Mouse (Mus musculus) C2C12 (cell line): ENCODE measurements at regions not wholly inside any gene's neighbourhood (a gene's known extent, or its start where the extent isn't known, plus 50 kb on each side); places are given as distances from the start of the nearest gene placed in this dataset.

Experiments used
- H3K27me3 ChIP-seq: one replicate; pipeline ENCODE4 v1.6.1; 2011; ENCODE audit not compliant: control insufficient read depth, insufficient read depth, insufficient read length
- H3K36me3 ChIP-seq: one replicate; pipeline ENCODE4 v1.6.1; 2011; ENCODE audit not compliant: control insufficient read depth, insufficient read depth
- H3K4me3 ChIP-seq: one replicate; pipeline ENCODE4 v1.5.1; 2011; ENCODE audit warnings: mild to moderate bottlenecking, control low read depth; ENCODE audit not compliant: poor library complexity, insufficient read depth, severe bottlenecking
- H3K79me2 ChIP-seq: one replicate; pipeline ENCODE4 v1.6.1; 2011; ENCODE audit not compliant: control insufficient read depth, insufficient read depth
- H3K79me3 ChIP-seq: one replicate; pipeline ENCODE4 v1.6.1; 2011; ENCODE audit warnings: low read depth, control low read depth
- H3ac ChIP-seq: one replicate; pipeline ENCODE3; 2011; ENCODE audit warnings: low read depth; ENCODE audit not compliant: control insufficient read depth, insufficient read length
- CEBPB ChIP-seq: IDR thresholded peaks from one replicate; pipeline ENCODE4 v1.6.1; 2011; ENCODE audit warnings: low read depth, mild to moderate bottlenecking, control low read depth, moderate library complexity
- CTCF ChIP-seq: IDR thresholded peaks from one replicate; pipeline ENCODE4 v1.5.1; 2011; ENCODE audit not compliant: control insufficient read depth, insufficient read depth, insufficient read length
- FOSL1 ChIP-seq: IDR thresholded peaks from one replicate; pipeline ENCODE4 v1.8.0; 2011; ENCODE audit warnings: mild to moderate bottlenecking, low read length; ENCODE audit not compliant: poor library complexity, insufficient read depth, severe bottlenecking
- MAX ChIP-seq: IDR thresholded peaks from one replicate; pipeline ENCODE4 v1.6.1; 2011; ENCODE audit warnings: mild to moderate bottlenecking, control low read depth
- MYOD1 ChIP-seq: IDR thresholded peaks from one replicate; pipeline ENCODE4 v1.6.1; 2011; ENCODE audit warnings: low read depth; ENCODE audit not compliant: control insufficient read depth, insufficient read length
- MYOG ChIP-seq: IDR thresholded peaks from one replicate; pipeline ENCODE4 v1.6.1; 2011; ENCODE audit not compliant: control insufficient read depth, insufficient read length; ENCODE audit errors: extremely low read depth
- USF1 ChIP-seq: IDR thresholded peaks from one replicate; pipeline ENCODE4 v1.6.1; 2011; ENCODE audit warnings: low read depth, mild to moderate bottlenecking, control low read depth, moderate library complexity

DNA sequence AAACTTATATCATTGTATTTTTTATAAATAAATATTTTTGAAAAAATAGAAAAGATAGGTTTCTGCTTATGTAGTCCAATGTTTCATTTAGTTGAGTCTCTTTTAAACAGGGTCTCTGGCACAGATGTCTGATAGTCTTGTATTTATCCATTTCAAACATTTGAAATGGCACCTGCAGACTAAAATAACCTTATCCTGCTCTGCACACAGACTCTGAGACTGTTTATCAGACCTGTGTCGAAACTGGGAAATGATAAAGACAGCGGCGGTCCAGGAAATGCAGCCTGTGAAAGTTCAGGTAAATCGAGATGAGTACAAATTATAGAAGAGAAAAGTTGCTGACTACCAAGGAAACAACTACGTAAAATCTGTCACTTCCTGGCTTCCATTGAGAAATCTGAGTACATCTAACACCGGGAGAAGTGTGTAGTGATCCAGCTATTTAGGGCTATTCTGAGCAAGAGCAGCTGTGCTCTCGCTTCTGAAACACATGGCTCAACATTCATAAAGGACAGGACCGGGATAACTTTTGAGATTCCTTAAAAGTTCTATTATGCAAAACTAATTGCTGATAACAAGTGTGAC is 426.5 kb upstream of the Tbl1xr1 start:
- no peaks in the 10 kb centered on the region for H3K36me3 ChIP-seq
- no peaks in the 10 kb centered on the region for H3K79me2 ChIP-seq
- no peak overlapping the region for H3K4me3 ChIP-seq
- no peaks in the 10 kb centered on the region for H3K79me3 ChIP-seq
- no peaks in the 10 kb centered on the region for H3K27me3 ChIP-seq
- no peak overlapping the region for H3ac ChIP-seq
- no peak for TF ChIP-seq FOSL1
- TF ChIP-seq MYOD1: no peak

DNA sequence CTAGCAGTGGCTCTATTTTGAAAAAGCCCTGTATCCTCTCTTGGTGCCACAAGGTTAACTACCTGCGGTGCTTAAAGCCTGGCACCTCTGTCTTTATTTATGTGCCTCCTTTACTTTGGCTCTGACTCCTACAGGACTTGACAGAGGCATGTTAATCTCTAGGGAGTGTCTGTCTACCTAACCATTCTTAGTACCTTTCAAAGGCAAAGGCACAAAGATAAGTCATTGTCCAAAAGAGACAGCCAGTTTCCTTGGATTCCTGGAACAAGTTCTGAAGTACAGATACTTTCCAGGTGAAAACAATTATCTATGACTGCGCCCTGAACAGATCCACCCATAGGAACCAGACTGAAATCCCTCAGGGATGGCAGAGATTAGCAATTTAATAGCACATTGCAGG is 421.2 kb upstream of the Tbl1xr1 start:
- H3K79me2 ChIP-seq: no peaks in the 10 kb centered on the region
- no peak overlapping the region for H3K4me3 ChIP-seq
- TF ChIP-seq CEBPB (no peak), CTCF (no peak), MYOD1 (no peak), FOSL1 (no peak), MAX (no peak), MYOG (no peak), USF1 (no peak)
- no peaks in the 10 kb centered on the region for H3K36me3 ChIP-seq
- H3K27me3 ChIP-seq: no peaks in the 10 kb centered on the region
- H3K79me3 ChIP-seq: no peaks in the 10 kb centered on the region
- H3ac ChIP-seq: no peak overlapping the region

DNA sequence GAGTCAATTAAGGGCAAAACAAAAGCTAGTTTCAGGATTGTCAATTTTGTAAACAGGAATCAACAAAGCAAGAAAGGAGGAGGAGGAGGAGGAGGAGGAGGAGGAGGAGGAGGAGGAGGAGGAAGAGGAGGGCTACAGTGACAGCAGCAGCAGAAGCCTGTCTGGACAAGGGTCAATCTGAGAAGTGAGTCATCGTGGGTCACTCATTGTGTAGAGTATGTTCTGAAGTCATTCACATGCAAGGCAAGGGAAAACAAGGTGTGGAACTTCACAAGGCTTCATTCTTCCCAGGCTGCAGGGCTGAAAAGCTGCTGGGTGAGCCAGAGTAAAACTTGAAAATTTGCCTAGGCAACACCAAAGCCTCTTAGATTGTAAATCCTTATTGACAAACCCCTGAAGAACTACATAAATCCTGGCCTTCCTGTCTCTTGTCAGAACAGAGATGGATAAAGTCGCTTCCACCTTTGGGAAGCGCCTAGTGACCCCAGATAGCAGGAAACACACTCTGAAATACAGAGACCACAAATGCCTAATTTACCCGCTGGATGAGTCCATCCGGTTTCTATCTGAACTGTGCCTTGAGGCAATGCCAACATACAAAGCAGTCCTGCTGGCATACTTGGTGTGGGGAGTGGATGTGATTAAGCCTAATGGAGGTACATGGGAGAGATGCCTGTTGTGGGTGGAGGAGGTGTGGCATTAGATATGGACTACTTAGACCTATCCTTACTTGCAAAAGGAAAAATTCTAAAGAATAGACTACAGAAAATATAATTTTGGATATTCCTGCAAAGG is 408.9 kb upstream of the Tbl1xr1 start:
- no peak overlapping the region for H3K4me3 ChIP-seq
- H3K79me2 ChIP-seq: no peaks in the 10 kb centered on the region
- H3K27me3 ChIP-seq: no peaks in the 10 kb centered on the region
- no peaks in the 10 kb centered on the region for H3K36me3 ChIP-seq
- no peaks in the 10 kb centered on the region for H3K79me3 ChIP-seq
- TF ChIP-seq CTCF (no peak), FOSL1 (no peak), MYOD1 (no peak), MYOG (no peak)
- H3ac ChIP-seq: no peak overlapping the region

DNA sequence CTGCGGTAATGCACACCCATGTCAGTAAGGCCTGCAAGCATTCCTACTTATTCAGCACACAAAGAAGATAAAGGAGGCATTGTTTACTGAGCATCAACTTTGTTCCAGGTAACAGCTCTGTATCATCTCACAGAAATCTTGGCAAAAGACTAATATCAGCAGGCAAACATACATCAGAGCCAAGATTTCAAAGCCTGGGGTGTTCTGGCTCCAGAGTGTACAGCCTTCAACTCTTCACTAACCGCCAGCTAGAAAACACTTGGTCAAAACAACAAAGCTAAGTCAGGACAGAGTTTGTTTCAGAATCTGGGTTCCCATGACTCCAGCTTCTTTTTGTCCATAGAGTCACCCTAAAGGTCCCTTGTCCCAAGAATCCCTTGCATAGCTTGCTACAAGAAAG is 404.6 kb upstream of the Tbl1xr1 start:
- H3K27me3 ChIP-seq: no peaks in the 10 kb centered on the region
- no peaks in the 10 kb centered on the region for H3K79me3 ChIP-seq
- TF ChIP-seq MYOD1: no peak

DNA sequence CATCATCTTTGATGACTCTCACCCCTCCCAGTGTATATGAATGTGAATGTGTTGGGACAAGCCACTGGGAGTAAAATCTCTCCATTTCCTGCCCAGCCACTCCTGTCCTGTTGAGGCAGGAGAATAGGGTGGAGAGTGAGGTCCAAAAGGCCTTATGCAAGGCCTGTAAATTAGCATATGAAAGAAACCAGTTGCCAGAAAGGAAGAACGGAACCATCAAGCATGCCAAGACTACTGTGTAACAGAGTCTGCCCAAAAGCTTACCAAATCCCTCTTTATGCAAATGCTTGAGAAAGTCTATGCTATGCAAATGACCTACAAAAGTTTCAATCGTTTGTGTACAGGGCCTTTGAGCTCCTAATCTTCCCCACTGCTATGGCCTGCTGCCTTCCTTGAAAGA is 404.0 kb upstream of the Tbl1xr1 start:
- Histone ChIP-seq H3K4me3 (no peak overlapping the region), H3K79me3 (no peaks in the 10 kb centered on the region), H3K36me3 (no peaks in the 10 kb centered on the region), H3K79me2 (no peaks in the 10 kb centered on the region), H3ac (no peak overlapping the region), H3K27me3 (no peaks in the 10 kb centered on the region)
- TF ChIP-seq CTCF (no peak), FOSL1 (no peak), CEBPB (no peak), USF1 (no peak), MYOG (no peak), MYOD1 (no peak), MAX (no peak)

More for the DNA sequence above, 404.6 kb upstream of the Tbl1xr1 start:
- Histone ChIP-seq H3K79me2 (no peaks in the 10 kb centered on the region), H3K4me3 (no peak overlapping the region), H3ac (no peak overlapping the region), H3K36me3 (no peaks in the 10 kb centered on the region)

DNA sequence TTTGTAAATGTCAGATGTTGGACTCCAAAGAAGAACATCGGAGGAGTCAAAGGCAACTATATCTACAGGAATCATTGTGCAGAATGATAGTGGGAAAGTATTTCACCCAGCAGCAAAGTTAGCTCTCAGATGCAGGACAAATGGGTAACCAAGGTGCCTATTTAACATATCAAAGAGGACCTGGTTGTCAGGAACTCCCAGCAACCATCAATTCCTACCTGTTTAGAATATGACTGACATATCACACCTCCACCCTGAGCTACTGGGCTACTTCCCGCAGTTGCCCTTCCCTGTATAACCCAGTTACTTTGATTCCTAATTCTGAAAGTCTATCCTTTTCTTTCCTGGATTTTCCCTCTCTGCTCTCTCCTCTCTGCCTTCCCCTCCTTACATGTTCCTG is 403.0 kb upstream of the Tbl1xr1 start:
- H3K79me2 ChIP-seq: no peaks in the 10 kb centered on the region
- TF ChIP-seq USF1 (no peak), CEBPB (no peak), CTCF (no peak), MYOD1 (no peak), FOSL1 (no peak), MYOG (no peak), MAX (no peak)
- no peak overlapping the region for H3ac ChIP-seq
- H3K27me3 ChIP-seq: no peaks in the 10 kb centered on the region
- H3K79me3 ChIP-seq: no peaks in the 10 kb centered on the region
- H3K36me3 ChIP-seq: no peaks in the 10 kb centered on the region
- H3K4me3 ChIP-seq: no peak overlapping the region
